Mouse (Mus musculus): Measurements from ENCODE around the gene Ncmap. TPM values are rescaled to one million over a fixed set of nuclear protein-coding genes. Genes with fewer than 3 reads are reported as not detected.

Ncmap gene
- 0.55 TPM for total RNA-seq (2023)

DNA sequence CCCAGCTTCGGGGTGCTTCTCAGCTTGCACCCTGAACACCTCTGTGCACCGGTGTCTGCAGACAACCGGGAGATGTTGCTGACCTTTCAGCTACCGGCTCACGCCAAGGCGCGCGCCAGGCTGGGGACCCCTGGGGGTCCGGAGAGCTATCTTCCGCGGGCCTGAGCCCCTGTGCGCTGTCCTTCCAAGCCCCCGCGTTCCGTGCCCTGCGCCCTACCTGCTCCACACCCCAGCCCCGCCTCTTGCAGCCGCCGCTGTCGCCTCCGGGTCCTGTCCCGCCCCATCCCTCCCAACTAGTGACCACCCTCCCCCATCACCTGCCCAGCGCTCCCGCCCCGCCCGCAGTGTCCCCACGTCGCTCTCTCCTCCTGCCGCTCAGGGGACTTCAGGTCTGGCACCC lies at the start of gene Ncmap:
Gene Ncmap, minus strand, starts transcription at position 237 of the 400 bp plus-strand sequence.

GRCm38 (mm10) chr4:135433443-135434394 lies 35.7 kb upstream of the Ncmap start, which contains the start of gene Rcan3:
Gene Rcan3 (minus strand): TSS chr4:135433853.

GRCm38 (mm10) chr4:135353066-135353793 lies 44.8 kb downstream of the Ncmap start, which contains the start of gene Srrm1:
Gene Srrm1 (minus strand): TSS chr4:135353321.

Other genes with a start within 250 kb of the Ncmap start
- gene Clic4, start 125.4 kb downstream of the Ncmap start, total RNA-seq (2023): 11.4 TPM
- 280 TPM for gene Srrm1, start 44.9 kb downstream of the Ncmap start, total RNA-seq (2023)
- gene Rcan3, start 35.6 kb upstream of the Ncmap start, total RNA-seq (2023): 15.7 TPM
- not detected for gene Stpg1, start 96.6 kb upstream of the Ncmap start, total RNA-seq (2023)
- gene Nipal3, start 96.8 kb upstream of the Ncmap start, total RNA-seq (2023): 76.2 TPM
- not detected for gene Grhl3, start 175.4 kb upstream of the Ncmap start, total RNA-seq (2023)